Mouse (Mus musculus): ENCODE measurements around the gene Fkbp10.

The Fkbp10 gene
- long read RNA-seq, experiment 1, transcript Fkbp10-201 (10 exons, 2,584 nt) = major isoform, 7 of 10 reads
- long read RNA-seq, experiment 1, partial matches to known transcripts = 1 of 10 reads
- long read RNA-seq, experiment 1, other reads (novel, unspliced or antisense) = 1 of 10 reads
- long read RNA-seq, experiment 2, transcript Fkbp10-201 (10 exons, 2,584 nt) = major isoform, 11 of 16 reads
- long read RNA-seq, experiment 2, partial matches to known transcripts = 2 of 16 reads
- long read RNA-seq, experiment 2, other reads (novel, unspliced or antisense) = 3 of 16 reads

DNA sequence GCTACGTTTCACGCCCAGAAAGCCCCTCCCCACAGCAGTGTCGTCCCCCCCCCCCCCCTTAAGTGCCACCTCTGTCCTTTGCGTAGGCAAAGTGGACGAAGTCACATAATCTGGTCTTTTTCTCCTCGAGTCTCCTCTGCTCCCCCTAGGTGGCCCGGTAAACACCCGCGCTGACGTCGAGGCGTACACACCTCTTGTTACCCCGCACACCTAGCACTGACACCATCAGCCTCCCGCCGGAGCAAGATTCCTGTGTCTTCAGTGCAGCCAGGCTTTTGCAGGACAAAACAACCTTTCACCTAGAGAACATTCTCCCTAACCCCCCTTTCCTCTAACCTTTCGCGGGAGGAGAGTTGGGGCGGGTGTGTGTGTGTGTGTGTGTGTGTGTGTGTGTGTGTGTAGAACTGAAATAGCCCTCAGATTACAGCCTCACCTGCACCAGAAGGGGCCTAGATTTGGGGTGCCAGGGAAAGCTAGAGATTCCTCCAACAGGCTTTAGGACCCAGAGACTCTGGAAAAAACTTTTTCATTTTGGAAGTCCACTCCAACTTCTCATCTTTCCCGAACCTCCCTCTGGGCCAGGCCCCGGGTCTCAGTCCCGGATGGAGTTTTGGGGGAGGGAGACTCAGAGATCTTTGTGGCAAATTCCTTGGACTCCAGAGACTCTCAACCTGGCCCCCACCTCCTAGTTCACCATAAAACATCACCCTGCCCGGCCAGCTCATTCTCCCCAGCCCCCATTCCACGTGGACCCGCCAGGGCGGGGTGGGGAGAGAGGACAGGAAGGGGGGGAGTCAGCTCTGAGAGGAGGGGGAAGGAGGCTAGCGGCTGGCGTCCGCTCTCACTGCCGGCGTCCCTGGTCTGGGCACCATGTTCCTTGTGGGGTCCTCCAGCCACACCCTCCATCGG, at the start of gene Fkbp10:
Fkbp10 (plus strand) TSS at position 784 of the 909 bp plus-strand sequence.
- intact Hi-C loops (cut with DNase I) = no loop called here

DNA sequence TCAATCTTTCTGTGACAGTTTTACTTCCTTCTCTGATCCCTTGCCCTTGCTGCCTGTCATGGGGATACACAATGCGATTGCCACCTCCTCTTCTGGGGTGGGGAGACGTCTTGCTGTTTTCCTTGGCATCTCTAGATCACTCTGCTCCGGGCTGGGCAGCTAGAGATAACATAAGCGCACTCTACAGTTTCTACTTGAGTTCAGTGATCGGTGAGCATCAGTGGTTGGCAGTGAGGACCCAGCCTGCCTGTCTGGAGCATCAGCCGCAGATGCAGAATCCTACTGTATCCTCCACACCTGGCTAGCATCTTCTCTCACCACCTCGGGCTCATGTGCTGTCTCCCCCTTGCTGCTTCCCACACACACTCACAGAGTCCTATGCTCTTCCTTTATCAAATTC, 46.4 kb upstream of the Fkbp10 start:
- intact Hi-C loops (cut with DNase I) = no loop called here

- intact Hi-C loops (cut with DNase I) = no loop called here
Observed at GRCm38 (mm10) chr11:100369822-100370221, 45.7 kb upstream of the Fkbp10 start.

DNA sequence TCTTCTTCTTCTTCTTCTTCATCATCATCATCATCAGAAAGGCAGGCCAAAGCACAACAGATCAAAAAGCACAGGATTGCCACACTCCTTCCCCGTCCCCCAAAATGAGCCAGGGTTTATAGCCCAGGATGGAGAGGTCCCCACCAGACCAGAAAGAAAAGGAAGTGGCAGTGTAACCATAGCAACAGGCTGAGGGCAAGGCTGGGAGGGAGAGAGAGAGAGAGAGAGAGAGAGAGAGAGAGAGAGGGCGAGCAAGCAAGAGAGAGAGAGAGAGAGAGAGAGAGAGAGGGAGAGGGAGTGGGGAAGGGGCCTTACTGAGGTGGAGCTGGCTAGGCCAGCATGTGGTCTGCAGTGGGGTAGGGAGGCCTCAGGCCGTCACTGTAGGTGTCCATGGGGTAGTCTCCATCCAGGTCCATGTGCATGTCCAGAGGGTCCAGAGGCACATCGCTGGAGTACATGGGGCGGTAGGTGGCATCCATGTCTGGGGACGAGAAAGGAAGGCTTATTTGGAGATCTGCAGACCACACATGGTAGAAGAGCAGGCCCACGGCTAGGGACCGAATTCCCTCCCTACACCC, 43.4 kb upstream of the Fkbp10 start:
- intact Hi-C loops (cut with DNase I) = no loop called here

DNA sequence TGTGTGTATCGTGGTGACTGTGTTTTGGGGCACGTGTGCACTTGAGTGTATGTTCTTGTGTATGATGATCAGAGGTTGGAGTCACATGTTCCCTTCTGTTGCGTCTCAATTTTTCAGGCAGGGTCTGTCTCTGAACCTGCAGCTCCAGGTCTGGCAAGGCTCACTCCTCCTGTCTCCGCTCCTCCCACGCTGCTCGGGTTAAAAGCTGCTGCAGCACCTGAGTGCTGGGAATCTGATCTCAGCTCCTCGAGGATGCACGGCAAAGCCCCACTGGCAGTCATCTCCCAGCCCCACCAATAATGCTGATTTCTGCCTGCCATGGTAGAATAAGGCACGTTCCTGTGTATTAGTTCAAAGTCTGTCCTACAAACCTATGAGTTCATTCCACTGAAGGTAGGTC, 40.4 kb upstream of the Fkbp10 start:
- intact Hi-C loops (cut with DNase I) = no loop called here

- intact Hi-C loops (cut with DNase I) = no loop called here
Observed at GRCm38 (mm10) chr11:100376005-100376404, 39.5 kb upstream of the Fkbp10 start.

GRCm38 (mm10) chr11:100376746-100377389, 38.6 kb upstream of the Fkbp10 start:
- intact Hi-C loops (cut with DNase I) = no loop called here

DNA sequence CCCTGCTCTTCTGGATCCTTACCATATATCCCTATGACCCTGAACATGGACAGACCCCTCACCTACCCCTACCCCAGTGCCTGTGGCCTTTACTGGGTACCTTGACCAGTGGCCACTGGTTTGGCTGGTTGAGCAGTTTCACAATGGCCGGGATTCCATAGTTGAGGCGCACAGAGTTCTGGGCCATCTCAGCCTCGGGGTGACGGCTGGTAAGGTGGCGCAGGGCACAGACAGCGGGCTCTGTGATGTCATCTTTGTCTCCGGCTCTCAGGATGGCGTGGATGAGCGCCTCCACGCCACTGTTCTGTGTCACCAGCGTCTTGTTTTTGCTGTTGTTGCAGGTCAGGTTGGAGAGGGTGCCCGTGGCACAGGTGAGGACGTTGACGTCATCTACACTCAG, 37.5 kb upstream of the Fkbp10 start:
- intact Hi-C loops (cut with DNase I) = no loop called here

GRCm38 (mm10) chr11:100378446-100378845, 37.1 kb upstream of the Fkbp10 start:
- intact Hi-C loops (cut with DNase I) = no loop called here

GRCm38 (mm10) chr11:100379311-100379710, 36.2 kb upstream of the Fkbp10 start:
- intact Hi-C loops (cut with DNase I) = no loop called here

- intact Hi-C loops (cut with DNase I) = no loop called here
Observed at GRCm38 (mm10) chr11:100382682-100383081, 32.8 kb upstream of the Fkbp10 start.

- intact Hi-C loops (cut with DNase I) = no loop called here
Observed at GRCm38 (mm10) chr11:100385016-100385415, 30.5 kb upstream of the Fkbp10 start.

DNA sequence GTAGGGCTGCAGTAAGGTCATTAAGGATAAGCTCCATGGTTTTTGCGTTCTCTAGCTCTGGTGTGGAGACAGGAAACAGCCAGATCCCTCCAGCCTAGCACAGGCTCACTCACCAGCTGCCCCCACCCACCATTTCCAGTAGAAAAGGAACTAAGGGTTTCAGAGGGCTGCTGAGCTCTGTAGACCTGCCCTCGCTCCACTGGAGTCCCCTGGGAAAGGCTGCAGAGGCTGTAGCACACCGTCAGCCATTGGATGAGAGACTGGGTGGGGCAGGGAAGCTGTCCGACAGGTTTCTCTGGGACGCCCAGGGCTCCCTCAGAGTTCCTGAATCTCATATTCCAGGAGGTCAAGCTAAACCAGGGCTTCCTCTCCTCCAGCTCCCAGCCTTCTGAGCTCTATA, 28.9 kb upstream of the Fkbp10 start:
- intact Hi-C loops (cut with DNase I) = no loop called here

DNA sequence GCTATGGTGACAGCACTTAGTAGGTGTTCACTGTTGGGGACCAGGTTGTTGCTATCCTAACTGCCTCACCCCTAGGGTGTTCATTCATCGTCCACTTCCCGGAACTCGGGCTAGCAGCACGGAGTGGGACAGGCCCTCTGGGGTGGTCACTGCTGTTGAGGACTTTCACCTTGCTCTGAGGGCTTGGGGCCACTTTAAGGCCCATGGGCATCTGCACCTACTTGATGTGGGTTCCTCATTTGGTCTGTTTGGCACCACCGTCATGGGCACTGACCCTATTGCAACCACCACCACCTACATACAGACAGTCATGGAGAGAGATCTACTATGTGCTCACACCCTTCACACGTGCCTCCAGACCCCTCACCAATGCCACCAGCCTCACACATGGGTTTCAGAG, 28.4 kb upstream of the Fkbp10 start:
- intact Hi-C loops (cut with DNase I) = no loop called here

DNA sequence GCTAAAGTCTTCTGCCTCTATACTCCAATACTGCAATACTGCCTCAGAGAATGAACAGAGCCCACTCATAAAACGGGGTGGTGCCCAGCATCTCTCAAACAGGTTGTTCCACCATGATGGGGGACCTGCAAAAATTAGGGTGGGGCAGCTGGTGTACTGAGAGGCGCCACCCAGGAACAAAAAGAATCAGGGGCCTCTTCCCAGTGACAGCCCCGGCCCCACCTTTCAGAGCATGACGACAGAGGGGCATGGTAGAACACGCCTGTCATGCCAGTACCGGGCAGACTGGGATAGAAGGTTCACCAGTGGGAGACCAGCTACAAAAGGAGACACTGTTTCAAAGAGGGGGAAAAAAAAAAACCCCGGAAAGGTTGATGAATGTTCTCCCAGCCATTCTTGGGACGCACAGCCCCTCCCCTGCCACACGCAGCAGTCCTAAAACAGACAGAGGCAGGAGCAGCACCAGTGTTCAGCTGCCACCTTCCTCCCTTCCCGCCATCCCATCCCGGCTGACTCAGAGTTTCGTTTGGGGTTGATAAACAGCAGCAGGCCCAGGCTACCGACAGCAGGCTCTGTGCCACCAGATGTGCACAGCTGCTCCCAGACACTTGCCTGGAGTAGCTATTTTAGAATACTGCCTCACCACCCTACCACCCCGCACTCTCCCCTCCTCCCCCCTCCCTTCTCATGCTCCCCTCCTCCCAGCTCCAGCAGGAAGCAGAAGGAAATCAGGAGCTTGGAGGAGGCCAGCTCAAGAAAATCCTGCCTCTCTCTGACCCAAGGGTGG, 27.7 kb upstream of the Fkbp10 start:
- intact Hi-C loops (cut with DNase I) = no loop called here

DNA sequence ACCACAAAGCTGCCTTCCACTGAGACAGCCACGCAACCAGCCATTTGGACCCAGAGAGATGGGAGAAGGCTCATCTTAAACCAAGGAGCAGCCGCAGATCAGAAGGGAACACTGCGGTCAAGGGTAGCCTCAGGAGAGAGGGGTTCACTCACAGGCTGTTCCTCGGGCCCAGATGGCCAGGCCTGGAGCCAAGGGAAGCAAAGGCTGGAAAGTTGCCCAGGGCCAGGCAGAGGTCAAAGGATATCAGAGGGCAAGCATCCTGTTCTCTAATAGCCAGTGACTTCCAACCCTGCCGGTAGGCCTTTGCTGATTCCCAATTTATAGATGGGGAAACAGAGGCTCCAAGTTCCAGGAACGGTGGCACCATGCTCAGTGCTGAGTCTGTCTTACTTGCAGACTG, 26.9 kb upstream of the Fkbp10 start:
- intact Hi-C loops (cut with DNase I) = no loop called here

GRCm38 (mm10) chr11:100389931-100390445, 25.5 kb upstream of the Fkbp10 start:
- intact Hi-C loops (cut with DNase I) = no loop called here

GRCm38 (mm10) chr11:100391081-100391883, 24.2 kb upstream of the Fkbp10 start:
- intact Hi-C loops (cut with DNase I) = no loop called here

DNA sequence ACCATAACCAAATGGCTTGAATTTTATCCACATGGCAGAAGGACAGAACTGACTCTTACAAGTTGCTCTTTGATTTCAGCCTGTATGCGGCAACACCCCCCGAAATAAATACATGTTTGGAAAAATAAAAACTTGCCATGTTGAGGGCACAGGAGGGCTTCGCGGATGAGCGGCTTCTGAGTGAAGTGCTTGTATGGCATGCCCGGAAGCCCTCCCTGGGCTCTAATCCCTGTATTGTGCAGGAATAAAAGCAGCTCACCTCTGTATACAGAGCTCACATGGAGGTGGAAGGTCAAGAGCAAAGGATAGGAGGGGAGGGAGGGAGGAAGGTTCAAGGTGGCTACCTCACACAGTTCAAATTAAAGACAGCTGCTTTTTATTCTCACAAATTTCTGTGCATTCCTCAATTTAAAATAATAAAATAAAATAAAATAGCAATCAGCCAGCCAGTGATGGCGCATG, 23.6 kb upstream of the Fkbp10 start:
- intact Hi-C loops (cut with DNase I) = no loop called here

DNA sequence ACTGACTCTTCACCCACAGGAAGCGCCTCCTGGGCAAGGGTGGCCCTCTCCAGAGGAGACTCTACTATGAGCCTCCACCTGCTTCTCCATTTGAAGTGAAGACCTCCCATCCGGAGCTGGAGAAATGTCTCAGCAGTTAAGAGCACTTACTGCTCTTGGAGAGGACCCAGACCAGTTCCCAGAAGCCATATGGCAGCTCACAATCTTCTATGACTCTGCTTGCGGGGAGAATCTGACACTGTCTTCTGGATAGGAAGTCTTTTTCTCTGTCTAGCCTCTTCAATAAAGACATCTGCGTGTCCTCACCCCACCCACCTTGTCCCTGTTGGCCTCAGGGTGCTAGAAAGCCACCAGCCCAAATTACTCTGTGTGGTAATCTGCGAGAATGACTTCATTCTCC, 22.5 kb upstream of the Fkbp10 start:
- intact Hi-C loops (cut with DNase I) = no loop called here
